9 mouse cellular contexts compared by ENCODE assay signal in genomic region chr5:118421884-118422821, GRCm38 (mm10).
DNase-seq lines count a peak whose midpoint lies in the region; ATAC-seq and TF ChIP-seq lines count a peak whose summit lies in the region.
"Had no signal": no experiment of that assay in that cellular context is flagged by ENCODE, and none has a peak within 500 bp of the region (broad histone marks: within the 10 kb centered on the region; RNA-seq: fewer than 3 reads in every experiment).

No protein-coding gene starts in this region.

- no peak for ATAC-seq in G1E (ENCODE audit: extremely low read depth, insufficient number of reproducible peaks, low FRiP score, poor library complexity, severe bottlenecking)
- peak; percentile 94 for ATAC-seq in forebrain, embryonic 15.5 days (replicated peaks)
- ATAC-seq in intestine, embryonic 16.5 days = peak; percentile 39; the same call in 1 of the 2 replicates
- ATAC-seq in midbrain, postnatal 0 days (ENCODE audit: low FRiP score) = peak; percentile 87

- peaks cover 56% of the 10 kb centered on the region for H3K27me3 ChIP-seq in G1E (ENCODE audit: insufficient read depth, low read length)
- H3K27me3 ChIP-seq in forebrain, embryonic 15.5 days = no peaks in the 10 kb centered on the region
- no peaks in the 10 kb centered on the region for H3K27me3 ChIP-seq in intestine, embryonic 16.5 days (replicated peaks; ENCODE audit: control insufficient read depth, insufficient read depth, low read length)
- H3K27me3 ChIP-seq in midbrain, postnatal 0 days (ENCODE audit: insufficient read depth, low read length) = no peaks in the 10 kb centered on the region

- TF ChIP-seq CTCF in G1E (IDR thresholded peaks at IDR 0.05; ENCODE audit: low read depth, low read length) = no peak
- no peak for TF ChIP-seq CTCF in midbrain, postnatal 0 days (IDR thresholded peaks at IDR 0.05)

- WGBS in forebrain, embryonic 15.5 days = 33% methylated on average over 32 of the region's 32 CpGs
- WGBS in intestine, embryonic 16.5 days = 50% methylated on average over 32 of the region's 32 CpGs
- WGBS in midbrain, postnatal 0 days = 41% methylated on average over 30 of the region's 32 CpGs

- peak overlapping the region; percentile 87 for H3K27ac ChIP-seq in forebrain, embryonic 15.5 days (replicated peaks)
- H3K27ac ChIP-seq in intestine, embryonic 16.5 days (ENCODE audit: low read length) = no peak overlapping the region
- peak overlapping the region; percentile 73 for H3K27ac ChIP-seq in midbrain, postnatal 0 days (ENCODE audit: low read depth, low read length)
- H3K27ac ChIP-seq: liver, embryonic 15.5 days had no signal

- H3K4me1 ChIP-seq in G1E (ENCODE audit: insufficient read depth, low read depth, low read length) = peaks cover 2% of the 10 kb centered on the region; the same call in 1 of the 2 replicates
- H3K4me1 ChIP-seq in forebrain, embryonic 15.5 days = peaks cover 21% of the 10 kb centered on the region
- H3K4me1 ChIP-seq in intestine, embryonic 16.5 days (ENCODE audit: control insufficient read depth, insufficient read depth, low read length) = peaks cover 9% of the 10 kb centered on the region
- peaks cover 4% of the 10 kb centered on the region; the same call in 1 of the 2 replicates for H3K4me1 ChIP-seq in midbrain, postnatal 0 days (ENCODE audit: insufficient read depth, low read length)

- no peak for DNase-seq in G1E (ENCODE audit: low spot score)
- peak; percentile 29 to 43 for DNase-seq in cerebellum, adult 18-20 months
- peak; percentile 69 to 86 for DNase-seq in left cerebral cortex, postnatal 10 days (ENCODE audit: extremely low spot score in 1 of 2, low spot score in 2 of 2)
- peak; percentile 94 for DNase-seq in midbrain, postnatal 0 days (ENCODE audit: low spot score)
- no peak for DNase-seq in urinary bladder, postnatal 4 days (ENCODE audit: low spot score in 2 of 2)
- DNase-seq in thymus, postnatal 0 days (ENCODE audit: low spot score) = no peak

- H3K9me3 ChIP-seq in G1E (replicated peaks) = no peaks in the 10 kb centered on the region
- no peaks in the 10 kb centered on the region for H3K9me3 ChIP-seq in forebrain, embryonic 15.5 days
- H3K9me3 ChIP-seq in intestine, embryonic 16.5 days (ENCODE audit: control insufficient read depth, low read length) = no peaks in the 10 kb centered on the region
- no peaks in the 10 kb centered on the region for H3K9me3 ChIP-seq in midbrain, postnatal 0 days (ENCODE audit: low read length)
- H3K9me3 ChIP-seq: liver, embryonic 15.5 days had no signal

- no peaks in the 10 kb centered on the region for H3K36me3 ChIP-seq in G1E (replicated peaks)
- H3K36me3 ChIP-seq in forebrain, embryonic 15.5 days = no peaks in the 10 kb centered on the region
- no peaks in the 10 kb centered on the region for H3K36me3 ChIP-seq in intestine, embryonic 16.5 days (ENCODE audit: control insufficient read depth, insufficient read depth, low read length)
- no peaks in the 10 kb centered on the region for H3K36me3 ChIP-seq in midbrain, postnatal 0 days (ENCODE audit: insufficient read depth, low read length)
- H3K36me3 ChIP-seq: liver, embryonic 15.5 days had no signal

- H3K4me3 ChIP-seq in G1E (ENCODE audit: low read depth, low read length) = peak overlapping the region; percentile 33; the same call in 1 of the 2 replicates
- peak overlapping the region; percentile 32 for H3K4me3 ChIP-seq in forebrain, embryonic 15.5 days
- no peak overlapping the region for H3K4me3 ChIP-seq in intestine, embryonic 16.5 days (ENCODE audit: low read length)
- H3K4me3 ChIP-seq in midbrain, postnatal 0 days (ENCODE audit: low read depth, low read length) = peak overlapping the region; percentile 27
- H3K4me3 ChIP-seq: liver, embryonic 15.5 days had no signal

- peak overlapping the region; percentile 52 for H3K4me2 ChIP-seq in forebrain, embryonic 15.5 days (replicated peaks)
- H3K4me2 ChIP-seq in intestine, embryonic 16.5 days (ENCODE audit: low read depth, low read length) = no peak overlapping the region; the same call in 1 of the 2 replicates
- peak overlapping the region; percentile 51 for H3K4me2 ChIP-seq in midbrain, postnatal 0 days (ENCODE audit: low read depth, low read length, poor library complexity, severe bottlenecking)
- H3K4me2 ChIP-seq: liver, embryonic 15.5 days had no signal

- H3K9ac ChIP-seq in forebrain, embryonic 15.5 days (replicated peaks) = peak overlapping the region; percentile 44
- no peak overlapping the region for H3K9ac ChIP-seq in intestine, embryonic 16.5 days (ENCODE audit: low read depth, low read length)
- H3K9ac ChIP-seq in midbrain, postnatal 0 days (replicated peaks; ENCODE audit: low read length, poor library complexity, severe bottlenecking) = peak overlapping the region; percentile 47
- H3K9ac ChIP-seq: liver, embryonic 15.5 days had no signal

- intact Hi-C loops in left cerebral cortex, postnatal 10 days (cut with DNase I) = loop anchor here (5.0 kb wide), 1 partner anchor 135 kb away; no protein-coding TSS in a partner anchor

Comparison
In these comparisons a context has a peak if more than half of its experiments do, and no peak if none do; other contexts are left out.
1. DNase-seq: peak in cerebellum, adult 18-20 months (2 of 2), left cerebral cortex, postnatal 10 days (2 of 2) and midbrain, postnatal 0 days (single experiment); none in G1E (single experiment), urinary bladder, postnatal 4 days (0 of 2) and thymus, postnatal 0 days (single experiment).